Mouse (Mus musculus): ENCODE measurements around the gene Polrmt.
"Not testable (repeated sequence)": the region's sequence is repeated elsewhere in the genome, so short reads cannot be mapped to it uniquely, and the experiment has no call there.

The Polrmt gene

GRCm38 (mm10) chr10:79708668-79709067 is 37.7 kb downstream of the Polrmt start:
- no peak for DNase-seq (ENCODE audit: low read depth)

- no peak for DNase-seq (ENCODE audit: low read depth)
These were observed 38.6 kb downstream of the Polrmt start for GRCm38 (mm10) chr10:79707759-79708158.

GRCm38 (mm10) chr10:79707162-79707561 is 39.2 kb downstream of the Polrmt start:
- no peak for DNase-seq (ENCODE audit: low read depth)

- DNase-seq (ENCODE audit: low read depth), result no peak
These were observed 39.8 kb downstream of the Polrmt start for GRCm38 (mm10) chr10:79706406-79707094.

- DNase-seq (ENCODE audit: low read depth), result no peak
These were observed 40.4 kb downstream of the Polrmt start for GRCm38 (mm10) chr10:79705951-79706350.

GRCm38 (mm10) chr10:79704970-79705360 is 41.4 kb downstream of the Polrmt start:
- no peak for DNase-seq (ENCODE audit: low read depth)

- DNase-seq (ENCODE audit: low read depth), result peak; percentile 99
These were observed 42.1 kb downstream of the Polrmt start, which contains the start of gene Bsg for GRCm38 (mm10) chr10:79704065-79704969. TSS of gene Bsg (plus strand) at chr10:79704491.

GRCm38 (mm10) chr10:79703541-79703940 is 42.8 kb downstream of the Polrmt start:
- DNase-seq (ENCODE audit: low read depth), result no peak

- DNase-seq (ENCODE audit: low read depth), result not testable (repeated sequence)
These were observed 43.4 kb downstream of the Polrmt start for GRCm38 (mm10) chr10:79702970-79703369.

GRCm38 (mm10) chr10:79701443-79702129 is 44.8 kb downstream of the Polrmt start:
- DNase-seq (ENCODE audit: low read depth), result no peak

- no peak for DNase-seq (ENCODE audit: low read depth)
These were observed 45.7 kb downstream of the Polrmt start for GRCm38 (mm10) chr10:79700676-79701075.

GRCm38 (mm10) chr10:79698459-79698858 is 47.9 kb downstream of the Polrmt start:
- no peak for DNase-seq (ENCODE audit: low read depth)

GRCm38 (mm10) chr10:79697916-79698315 is 48.5 kb downstream of the Polrmt start:
- no peak for DNase-seq (ENCODE audit: low read depth)

GRCm38 (mm10) chr10:79696129-79696651 is 50.2 kb downstream of the Polrmt start:
- no peak for DNase-seq (ENCODE audit: low read depth)

- DNase-seq (ENCODE audit: low read depth), result peak; percentile 80
These were observed 50.9 kb downstream of the Polrmt start for GRCm38 (mm10) chr10:79695231-79696128.

- DNase-seq (ENCODE audit: low read depth), result no peak
These were observed 52.1 kb downstream of the Polrmt start for GRCm38 (mm10) chr10:79694379-79694655.

- DNase-seq (ENCODE audit: low read depth), result no peak
These were observed 52.6 kb downstream of the Polrmt start for GRCm38 (mm10) chr10:79693580-79694378.

- peak; percentile 42 for DNase-seq (ENCODE audit: low read depth)
These were observed 54.3 kb downstream of the Polrmt start for GRCm38 (mm10) chr10:79691986-79692548.

- no peak for DNase-seq (ENCODE audit: low read depth)
These were observed 57.2 kb downstream of the Polrmt start for GRCm38 (mm10) chr10:79689178-79689577.

- no peak for DNase-seq (ENCODE audit: low read depth)
These were observed 57.7 kb downstream of the Polrmt start, which contains the start of gene Gzmm for GRCm38 (mm10) chr10:79688720-79689119. TSS of gene Gzmm (plus strand) at chr10:79689020.
